Mouse (Mus musculus): Measurements from ENCODE around the gene Prrc2a. TPM values are rescaled to one million over a fixed set of nuclear protein-coding genes. Genes with fewer than 3 reads are reported as not detected.

Prrc2a gene
- polyA plus RNA-seq, 1 experiment, result 277 TPM

- Histone ChIP-seq H3K4me1 (ENCODE audit: control insufficient read depth, insufficient read depth, low read length) (peaks cover 4% of the 10 kb centered on the region; the same call in 1 of the 2 replicates), H3K27ac (ENCODE audit: insufficient read depth, low read length) (peak within 1 kb of the TSS; percentile 96), H3K4me3 (replicated peaks; ENCODE audit: insufficient read depth, low read depth, low read length) (peak within 1 kb of the TSS; percentile 91), H3K27me3 (ENCODE audit: control insufficient read depth, insufficient read depth, low read length) (no peaks in the 10 kb centered on the region)
- DNase-seq, result peak; percentile 93 to 98
- under 1% methylated on average over 66 of the region's 66 CpGs for WGBS
- TF ChIP-seq CTCF (IDR thresholded peaks at IDR 0.05; ENCODE audit: borderline replicate concordance, insufficient read depth, low read depth, low read length) (no peak), POLR2A (IDR thresholded peaks at IDR 0.05; ENCODE audit: borderline replicate concordance, insufficient read depth, low read length) (peak; percentile 70)
These were observed 29.7 kb downstream of the Prrc2a start, which contains the start of gene Bag6 for GRCm38 (mm10) chr17:35134801-35135590. Bag6 (plus strand) TSS chr17:35135178.

GRCm38 (mm10) chr17:35133517-35133916 lies 31.2 kb downstream of the Prrc2a start:
- Histone ChIP-seq H3K4me3 (replicated peaks; ENCODE audit: insufficient read depth, low read depth, low read length) (no peak overlapping the region), H3K4me1 (ENCODE audit: control insufficient read depth, insufficient read depth, low read length) (peaks cover 2% of the 10 kb centered on the region), H3K27me3 (ENCODE audit: control insufficient read depth, insufficient read depth, low read length) (no peaks in the 10 kb centered on the region), H3K27ac (ENCODE audit: insufficient read depth, low read length) (no peak overlapping the region)
- no peak for TF ChIP-seq CTCF (IDR thresholded peaks at IDR 0.05; ENCODE audit: borderline replicate concordance, insufficient read depth, low read depth, low read length)
- no peak for TF ChIP-seq POLR2A (IDR thresholded peaks at IDR 0.05; ENCODE audit: borderline replicate concordance, insufficient read depth, low read length)
- WGBS, result 88% methylated on average over 7 of the region's 7 CpGs
- no peak for DNase-seq

DNA sequence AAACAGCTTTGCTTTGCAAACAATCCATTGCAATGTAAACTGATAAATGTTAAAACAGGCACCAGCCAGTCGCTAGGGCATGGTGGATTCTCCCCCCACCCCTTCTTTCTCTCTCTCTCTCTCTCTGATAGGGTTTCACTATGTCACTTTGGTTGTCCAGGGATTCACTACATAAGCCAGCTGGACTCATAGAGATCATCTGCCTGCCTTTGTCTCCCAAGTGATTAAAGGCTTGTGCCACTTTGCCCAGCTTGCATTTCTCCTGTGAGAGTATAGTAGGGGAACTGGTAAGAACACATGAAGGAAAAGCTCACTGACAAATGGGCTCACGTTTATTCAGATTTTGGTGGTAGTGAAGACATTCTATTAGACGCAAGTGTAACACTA lies 32.5 kb downstream of the Prrc2a start:
- TF ChIP-seq POLR2A (IDR thresholded peaks at IDR 0.05; ENCODE audit: borderline replicate concordance, insufficient read depth, low read length), result no peak
- TF ChIP-seq CTCF (IDR thresholded peaks at IDR 0.05; ENCODE audit: borderline replicate concordance, insufficient read depth, low read depth, low read length), result no peak
- peaks cover 6% of the 10 kb centered on the region for H3K4me1 ChIP-seq (ENCODE audit: control insufficient read depth, insufficient read depth, low read length)
- H3K4me3 ChIP-seq (replicated peaks; ENCODE audit: insufficient read depth, low read depth, low read length), result no peak overlapping the region
- H3K27ac ChIP-seq (ENCODE audit: insufficient read depth, low read length), result no peak overlapping the region
- H3K27me3 ChIP-seq (ENCODE audit: control insufficient read depth, insufficient read depth, low read length), result no peaks in the 10 kb centered on the region
- 78% methylated on average over 3 of the region's 3 CpGs for WGBS
- no peak for DNase-seq

- DNase-seq, result no peak
- Histone ChIP-seq H3K4me1 (ENCODE audit: control insufficient read depth, insufficient read depth, low read length) (peaks cover 6% of the 10 kb centered on the region), H3K27ac (ENCODE audit: insufficient read depth, low read length) (no peak within 1 kb of the TSS), H3K27me3 (ENCODE audit: control insufficient read depth, insufficient read depth, low read length) (no peaks in the 10 kb centered on the region), H3K4me3 (replicated peaks; ENCODE audit: insufficient read depth, low read depth, low read length) (no peak within 1 kb of the TSS)
- TF ChIP-seq CTCF (IDR thresholded peaks at IDR 0.05; ENCODE audit: borderline replicate concordance, insufficient read depth, low read depth, low read length) (no peak), POLR2A (IDR thresholded peaks at IDR 0.05; ENCODE audit: borderline replicate concordance, insufficient read depth, low read length) (no peak)
- WGBS, result 83% methylated on average over 15 of the region's 15 CpGs
These were observed 33.1 kb downstream of the Prrc2a start, which contains the start of gene Apom for GRCm38 (mm10) chr17:35131500-35132173. Apom (minus strand) TSS chr17:35132050.

GRCm38 (mm10) chr17:35131038-35131437 lies 33.7 kb downstream of the Prrc2a start:
- 89% methylated on average over 8 of the region's 8 CpGs for WGBS
- Histone ChIP-seq H3K4me3 (replicated peaks; ENCODE audit: insufficient read depth, low read depth, low read length) (no peak overlapping the region), H3K4me1 (ENCODE audit: control insufficient read depth, insufficient read depth, low read length) (peaks cover 6% of the 10 kb centered on the region; the same call in 1 of the 2 replicates), H3K27me3 (ENCODE audit: control insufficient read depth, insufficient read depth, low read length) (no peaks in the 10 kb centered on the region), H3K27ac (ENCODE audit: insufficient read depth, low read length) (no peak overlapping the region)
- no peak for DNase-seq
- TF ChIP-seq CTCF (IDR thresholded peaks at IDR 0.05; ENCODE audit: borderline replicate concordance, insufficient read depth, low read depth, low read length) (no peak), POLR2A (IDR thresholded peaks at IDR 0.05; ENCODE audit: borderline replicate concordance, insufficient read depth, low read length) (no peak)

DNA sequence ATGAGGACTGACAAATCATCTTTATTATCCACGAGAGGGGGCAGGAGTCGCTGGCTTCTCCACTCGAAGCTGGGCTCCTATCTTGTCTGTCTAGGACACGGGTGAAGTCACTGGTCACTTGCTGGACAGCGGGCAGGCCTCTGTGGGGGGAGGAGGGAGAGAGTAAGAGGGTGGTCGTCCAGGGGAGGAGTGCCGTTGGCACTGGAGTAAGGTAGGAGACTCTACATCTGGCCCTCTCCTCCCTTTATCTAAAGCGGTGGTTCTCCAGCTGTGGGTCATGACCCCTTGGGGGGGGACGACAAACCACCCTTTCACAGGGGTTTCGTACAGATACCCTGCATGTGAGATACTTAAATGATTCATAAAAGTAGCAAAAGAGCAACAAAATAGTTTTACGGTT lies 35.7 kb downstream of the Prrc2a start:
- peaks cover 10% of the 10 kb centered on the region for H3K4me1 ChIP-seq (ENCODE audit: control insufficient read depth, insufficient read depth, low read length)
- H3K4me3 ChIP-seq (replicated peaks; ENCODE audit: insufficient read depth, low read depth, low read length), result no peak overlapping the region
- no peak overlapping the region for H3K27ac ChIP-seq (ENCODE audit: insufficient read depth, low read length)
- no peak for TF ChIP-seq CTCF (IDR thresholded peaks at IDR 0.05; ENCODE audit: borderline replicate concordance, insufficient read depth, low read depth, low read length)
- no peak for TF ChIP-seq POLR2A (IDR thresholded peaks at IDR 0.05; ENCODE audit: borderline replicate concordance, insufficient read depth, low read length)
- DNase-seq, result no peak
- WGBS, result 51% methylated on average over 11 of the region's 11 CpGs
- H3K27me3 ChIP-seq (ENCODE audit: control insufficient read depth, insufficient read depth, low read length), result no peaks in the 10 kb centered on the region

DNA sequence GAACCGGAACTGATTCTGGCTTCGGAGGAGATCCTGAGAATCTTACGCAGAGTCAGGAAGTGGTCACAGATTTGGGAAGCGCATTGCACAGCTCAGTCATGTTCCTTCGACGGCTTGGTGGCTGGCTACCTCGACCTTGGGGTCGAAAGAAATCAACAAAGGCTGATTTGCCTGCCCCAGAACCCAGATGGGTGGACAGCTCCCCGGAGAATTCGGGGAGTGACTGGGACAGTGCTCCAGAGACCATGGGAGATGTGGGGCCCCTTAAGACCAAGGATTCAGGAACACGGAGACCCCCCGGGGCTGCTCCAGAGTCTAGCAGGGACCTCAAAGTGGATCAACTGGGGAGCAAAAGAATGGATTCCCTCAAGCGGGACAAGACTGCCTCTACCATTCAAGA lies 37.7 kb downstream of the Prrc2a start:
- no peak for DNase-seq
- peaks cover 10% of the 10 kb centered on the region for H3K4me1 ChIP-seq (ENCODE audit: control insufficient read depth, insufficient read depth, low read length)
- peak overlapping the region; percentile 79 for H3K4me3 ChIP-seq (replicated peaks; ENCODE audit: insufficient read depth, low read depth, low read length)
- TF ChIP-seq CTCF (IDR thresholded peaks at IDR 0.05; ENCODE audit: borderline replicate concordance, insufficient read depth, low read depth, low read length), result no peak
- WGBS, result 57% methylated on average over 13 of the region's 13 CpGs
- H3K27ac ChIP-seq (ENCODE audit: insufficient read depth, low read length), result no peak overlapping the region
- no peaks in the 10 kb centered on the region for H3K27me3 ChIP-seq (ENCODE audit: control insufficient read depth, insufficient read depth, low read length)
